Mouse (Mus musculus): ENCODE measurements at regions not wholly inside any gene's neighbourhood (a gene's known extent, or its start where the extent isn't known, plus 50 kb on each side); places are given as distances from the start of the nearest gene placed in this dataset.

DNA sequence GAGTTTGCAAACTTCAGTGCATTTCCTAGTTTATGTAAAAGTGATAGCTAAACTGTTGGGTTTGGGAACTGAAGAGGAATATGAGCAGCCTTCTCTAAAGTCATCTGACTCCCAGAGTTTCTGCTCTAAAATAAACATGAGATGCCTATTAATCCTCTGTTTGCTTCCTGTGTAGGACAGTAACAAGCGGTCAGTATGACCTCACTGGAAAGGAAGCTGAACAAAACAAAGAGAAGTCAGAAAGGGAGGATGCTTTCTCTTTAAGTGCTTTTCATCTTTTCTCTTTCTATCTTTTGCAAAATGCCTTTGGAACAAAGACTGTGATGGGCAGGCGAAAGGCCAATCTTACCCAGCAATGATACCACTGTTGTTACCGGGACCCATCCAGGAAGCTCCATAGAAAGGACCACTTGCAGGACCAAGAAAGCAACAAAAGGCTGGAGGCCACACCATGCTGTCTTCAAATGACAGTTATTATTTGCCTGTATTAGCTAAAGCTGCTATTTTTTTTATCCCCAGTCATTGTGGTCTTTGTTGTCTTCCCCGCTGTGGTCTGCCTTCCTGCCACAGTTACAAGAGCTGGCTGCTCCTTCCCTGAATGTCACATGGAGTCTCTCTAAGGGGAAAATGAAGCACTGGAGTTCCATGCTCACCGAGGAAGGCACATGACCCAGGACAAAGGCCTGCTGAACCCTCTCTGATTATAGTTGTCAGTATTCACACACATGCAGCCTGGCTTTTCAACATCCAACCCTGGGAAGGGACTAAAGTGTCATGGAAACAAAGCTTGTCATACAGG is 253.4 kb downstream of the Galc start:
- H3K27ac ChIP-seq (replicated peaks; ENCODE audit: low read depth, low read length): no peak overlapping the region
- DNase-seq (ENCODE audit: low spot score) (no peak), ATAC-seq (ENCODE audit: low FRiP score, low read depth) (no peak)
- no peak for TF ChIP-seq POLR2A (IDR thresholded peaks at IDR 0.05; ENCODE audit: borderline replicate concordance, extremely low read depth, insufficient read depth, insufficient read length)
- H3K36me3 ChIP-seq (ENCODE audit: control insufficient read depth, insufficient read depth, low read length): no peaks in the 10 kb centered on the region
- H3K9ac ChIP-seq (ENCODE audit: low read depth, low read length, severe bottlenecking): no peak overlapping the region
- H3K4me2 ChIP-seq (replicated peaks; ENCODE audit: low read depth, low read length, severe bottlenecking): no peak overlapping the region
- no peak overlapping the region for H3K4me3 ChIP-seq (replicated peaks; ENCODE audit: low read length)
- WGBS: 81% methylated on average over 5 of the region's 5 CpGs
- H3K27me3 ChIP-seq (ENCODE audit: control insufficient read depth, insufficient read depth, low read length): no peaks in the 10 kb centered on the region
- no peaks in the 10 kb centered on the region for H3K4me1 ChIP-seq (ENCODE audit: control insufficient read depth, insufficient read depth, low read length)
- H3K9me3 ChIP-seq (ENCODE audit: control insufficient read depth, low read length): no peaks in the 10 kb centered on the region

DNA sequence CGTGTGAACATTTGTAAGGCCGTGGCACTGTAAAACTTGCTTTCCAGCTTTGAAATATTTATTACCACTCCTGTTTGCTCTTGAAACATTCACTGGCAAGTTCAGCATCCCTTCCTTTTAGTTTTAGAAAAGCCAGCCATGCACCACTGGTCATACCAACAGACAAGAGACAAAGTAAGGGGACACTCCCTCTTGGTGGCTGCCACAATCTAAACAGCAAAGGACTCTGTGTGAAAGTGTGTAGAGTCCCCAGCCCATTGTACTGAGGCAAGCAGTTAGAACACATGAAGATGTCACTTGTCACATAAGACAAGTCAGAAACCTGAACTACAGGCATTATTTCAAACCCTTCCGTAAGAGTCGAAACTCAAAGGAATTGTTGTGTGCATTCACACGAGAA is 257.0 kb downstream of the Galc start:
- DNase-seq (ENCODE audit: low spot score): no peak

DNA sequence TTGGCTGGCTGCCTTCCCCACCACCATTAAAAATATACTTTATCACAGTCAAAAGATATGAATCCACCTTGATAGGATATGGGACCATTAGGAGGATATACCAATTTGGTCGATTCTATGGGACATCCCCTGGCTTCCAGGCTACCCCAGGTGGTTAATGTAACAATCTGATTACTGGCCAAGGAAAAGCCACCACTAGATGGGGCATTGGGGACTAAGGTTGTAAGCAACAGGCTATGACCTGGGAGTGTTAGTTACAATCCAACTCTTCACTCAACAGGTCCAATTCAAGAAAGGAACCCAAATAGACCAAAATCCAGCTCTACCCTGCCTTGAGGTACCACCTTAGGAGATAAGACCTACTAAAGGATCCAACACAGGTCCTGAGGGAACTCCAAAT is 264.4 kb downstream of the Galc start:
- Histone ChIP-seq H3K4me2 (replicated peaks; ENCODE audit: low read depth, low read length, severe bottlenecking) (no peak overlapping the region), H3K9me3 (ENCODE audit: control insufficient read depth, low read length) (no peaks in the 10 kb centered on the region), H3K9ac (ENCODE audit: low read depth, low read length, severe bottlenecking) (no peak overlapping the region), H3K36me3 (ENCODE audit: control insufficient read depth, insufficient read depth, low read length) (no peaks in the 10 kb centered on the region), H3K27me3 (ENCODE audit: control insufficient read depth, insufficient read depth, low read length) (no peaks in the 10 kb centered on the region), H3K4me1 (ENCODE audit: control insufficient read depth, insufficient read depth, low read length) (no peaks in the 10 kb centered on the region), H3K27ac (replicated peaks; ENCODE audit: low read depth, low read length) (no peak overlapping the region), H3K4me3 (replicated peaks; ENCODE audit: low read length) (no peak overlapping the region)
- TF ChIP-seq POLR2A (IDR thresholded peaks at IDR 0.05; ENCODE audit: borderline replicate concordance, extremely low read depth, insufficient read depth, insufficient read length): no peak
- ATAC-seq (ENCODE audit: low FRiP score, low read depth): no peak
- DNase-seq (ENCODE audit: low spot score): no peak
- 59% methylated on average over 1 of the region's 1 CpGs for WGBS

More for the DNA sequence above, 257.0 kb downstream of the Galc start:
- Histone ChIP-seq H3K27ac (replicated peaks; ENCODE audit: low read depth, low read length) (no peak overlapping the region), H3K27me3 (ENCODE audit: control insufficient read depth, insufficient read depth, low read length) (no peaks in the 10 kb centered on the region), H3K36me3 (ENCODE audit: control insufficient read depth, insufficient read depth, low read length) (no peaks in the 10 kb centered on the region), H3K4me2 (replicated peaks; ENCODE audit: low read depth, low read length, severe bottlenecking) (no peak overlapping the region), H3K4me1 (ENCODE audit: control insufficient read depth, insufficient read depth, low read length) (no peaks in the 10 kb centered on the region), H3K9me3 (ENCODE audit: control insufficient read depth, low read length) (no peaks in the 10 kb centered on the region), H3K9ac (ENCODE audit: low read depth, low read length, severe bottlenecking) (no peak overlapping the region), H3K4me3 (replicated peaks; ENCODE audit: low read length) (no peak overlapping the region)
- no peak for ATAC-seq (ENCODE audit: low FRiP score, low read depth)
- TF ChIP-seq POLR2A (IDR thresholded peaks at IDR 0.05; ENCODE audit: borderline replicate concordance, extremely low read depth, insufficient read depth, insufficient read length): no peak
- 74% methylated on average over 5 of the region's 5 CpGs for WGBS

DNA sequence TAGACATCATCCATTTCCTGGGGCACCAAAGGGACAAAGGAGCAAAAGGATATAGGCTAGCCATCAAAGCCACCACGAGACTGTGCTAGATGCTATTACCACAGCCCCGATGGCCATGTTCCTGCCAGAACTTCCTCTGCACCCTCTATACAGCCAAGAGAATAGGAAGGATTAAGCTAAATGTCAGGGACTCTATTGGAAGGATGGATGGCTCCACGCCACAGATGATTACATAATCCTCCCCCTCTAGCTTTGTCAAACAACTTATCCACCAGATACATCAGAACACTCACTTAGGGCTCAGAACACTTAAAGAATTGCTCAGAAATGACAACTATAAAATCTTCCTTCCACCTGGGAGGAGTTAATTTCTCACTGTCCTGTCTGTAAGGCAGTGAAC is 265.3 kb downstream of the Galc start:
- Histone ChIP-seq H3K4me3 (replicated peaks; ENCODE audit: low read length) (no peak overlapping the region), H3K4me1 (ENCODE audit: control insufficient read depth, insufficient read depth, low read length) (no peaks in the 10 kb centered on the region), H3K4me2 (replicated peaks; ENCODE audit: low read depth, low read length, severe bottlenecking) (no peak overlapping the region), H3K27ac (replicated peaks; ENCODE audit: low read depth, low read length) (no peak overlapping the region), H3K9me3 (ENCODE audit: control insufficient read depth, low read length) (no peaks in the 10 kb centered on the region), H3K36me3 (ENCODE audit: control insufficient read depth, insufficient read depth, low read length) (no peaks in the 10 kb centered on the region), H3K27me3 (ENCODE audit: control insufficient read depth, insufficient read depth, low read length) (no peaks in the 10 kb centered on the region), H3K9ac (ENCODE audit: low read depth, low read length, severe bottlenecking) (no peak overlapping the region)
- no peak for TF ChIP-seq POLR2A (IDR thresholded peaks at IDR 0.05; ENCODE audit: borderline replicate concordance, extremely low read depth, insufficient read depth, insufficient read length)
- WGBS: 84% methylated on average over 3 of the region's 3 CpGs
- DNase-seq (ENCODE audit: low spot score) (no peak), ATAC-seq (ENCODE audit: low FRiP score, low read depth) (no peak)

DNA sequence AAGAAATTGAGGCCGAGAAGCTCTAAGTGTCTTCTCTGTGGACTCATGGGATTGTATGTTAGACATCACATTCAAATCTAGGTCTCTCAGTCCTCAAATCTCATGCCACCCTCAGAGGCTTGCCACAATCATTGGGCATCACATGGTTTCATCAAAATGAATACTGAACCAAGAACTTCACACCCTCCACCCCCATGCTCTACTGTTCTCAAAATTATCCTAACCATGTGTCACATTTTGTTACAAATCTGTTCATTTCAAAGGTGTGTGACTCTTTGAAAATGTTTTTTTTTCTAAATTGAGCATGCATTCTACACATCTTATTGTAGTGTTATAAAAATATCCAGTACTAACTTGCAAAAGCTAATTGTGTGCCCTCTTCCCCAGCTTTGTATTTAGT is 275.9 kb downstream of the Galc start:
- no peaks in the 10 kb centered on the region for H3K9me3 ChIP-seq (ENCODE audit: control insufficient read depth, low read length)
- no peak overlapping the region for H3K27ac ChIP-seq (replicated peaks; ENCODE audit: low read depth, low read length)
- no peak overlapping the region for H3K9ac ChIP-seq (ENCODE audit: low read depth, low read length, severe bottlenecking)
- no peak overlapping the region for H3K4me3 ChIP-seq (replicated peaks; ENCODE audit: low read length)
- H3K4me2 ChIP-seq (replicated peaks; ENCODE audit: low read depth, low read length, severe bottlenecking): no peak overlapping the region
- 97% methylated on average over 1 of the region's 1 CpGs for WGBS
- DNase-seq (ENCODE audit: low spot score) (no peak), ATAC-seq (ENCODE audit: low FRiP score, low read depth) (no peak)
- H3K4me1 ChIP-seq (ENCODE audit: control insufficient read depth, insufficient read depth, low read length): no peaks in the 10 kb centered on the region
- no peak for TF ChIP-seq POLR2A (IDR thresholded peaks at IDR 0.05; ENCODE audit: borderline replicate concordance, extremely low read depth, insufficient read depth, insufficient read length)
- H3K27me3 ChIP-seq (ENCODE audit: control insufficient read depth, insufficient read depth, low read length): no peaks in the 10 kb centered on the region
- H3K36me3 ChIP-seq (ENCODE audit: control insufficient read depth, insufficient read depth, low read length): no peaks in the 10 kb centered on the region
